In the genomic region with DNA sequence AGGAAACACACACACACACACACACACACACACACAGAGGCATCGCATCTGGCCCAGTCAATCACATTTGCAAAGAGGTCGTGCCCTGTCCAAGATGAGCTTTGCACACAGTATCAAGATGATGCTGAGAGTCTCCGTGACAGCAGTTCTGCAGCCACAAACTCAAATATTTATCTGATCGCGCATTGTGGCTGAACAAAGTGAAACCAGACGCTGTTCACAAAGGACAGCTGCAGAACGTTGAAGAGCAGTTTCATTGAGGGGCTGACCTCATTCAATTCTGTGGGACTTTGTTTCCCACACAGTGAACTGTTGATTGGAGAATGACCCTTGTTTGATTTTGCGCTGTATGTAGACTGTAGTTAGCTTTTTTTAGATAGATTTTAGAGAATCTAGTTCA, we compare ENCODE assay signal across 14 mouse cellular contexts.
DNase-seq lines count a peak whose midpoint lies in the region; ATAC-seq lines count a peak whose summit lies in the region.
"Had no signal": no experiment of that assay in that cellular context is flagged by ENCODE, and none has a peak within 500 bp of the region (broad histone marks: within the 10 kb centered on the region; RNA-seq: fewer than 3 reads in every experiment).

No protein-coding gene starts in this region.

- H3K27me3 ChIP-seq in hindbrain, embryonic 11.5 days (ENCODE audit: control insufficient read depth, insufficient read depth, low read length) = no peaks in the 10 kb centered on the region
- H3K27me3 ChIP-seq in hindbrain, embryonic 14.5 days (ENCODE audit: control insufficient read depth, insufficient read depth, low read length) = no peaks in the 10 kb centered on the region
- no peaks in the 10 kb centered on the region for H3K27me3 ChIP-seq in intestine, embryonic 16.5 days (replicated peaks; ENCODE audit: control insufficient read depth, insufficient read depth, low read length)
- no peaks in the 10 kb centered on the region for H3K27me3 ChIP-seq in hindbrain, embryonic 12.5 days

- WGBS in hindbrain, embryonic 11.5 days = 31% methylated on average over 8 of the region's 8 CpGs
- WGBS in hindbrain, embryonic 14.5 days = 37% methylated on average over 8 of the region's 8 CpGs
- 18% methylated on average over 8 of the region's 8 CpGs for WGBS in intestine, embryonic 16.5 days
- WGBS in hindbrain, embryonic 12.5 days = 37% methylated on average over 8 of the region's 8 CpGs

- no peaks in the 10 kb centered on the region for H3K36me3 ChIP-seq in hindbrain, embryonic 11.5 days (ENCODE audit: control insufficient read depth, insufficient read depth, low read length)
- H3K36me3 ChIP-seq in hindbrain, embryonic 14.5 days (replicated peaks; ENCODE audit: control insufficient read depth, insufficient read depth) = no peaks in the 10 kb centered on the region
- H3K36me3 ChIP-seq in intestine, embryonic 16.5 days (ENCODE audit: control insufficient read depth, insufficient read depth, low read length) = no peaks in the 10 kb centered on the region
- no peaks in the 10 kb centered on the region for H3K36me3 ChIP-seq in hindbrain, embryonic 12.5 days
- H3K36me3 ChIP-seq: G1E had no signal

- no peak overlapping the region for H3K27ac ChIP-seq in hindbrain, embryonic 11.5 days (ENCODE audit: low read depth, low read length)
- no peak overlapping the region for H3K27ac ChIP-seq in hindbrain, embryonic 14.5 days
- no peak overlapping the region; the same call in 1 of the 2 replicates for H3K27ac ChIP-seq in intestine, embryonic 16.5 days (ENCODE audit: low read length)
- H3K27ac ChIP-seq in hindbrain, embryonic 12.5 days = no peak overlapping the region

- peak; percentile 43; the same call in 1 of the 2 replicates for ATAC-seq in hindbrain, embryonic 11.5 days (ENCODE audit: low FRiP score)
- no peak for ATAC-seq in hindbrain, embryonic 14.5 days (ENCODE audit: low FRiP score)
- peak; percentile 55 for ATAC-seq in intestine, embryonic 16.5 days
- ATAC-seq in hindbrain, embryonic 12.5 days (ENCODE audit: low FRiP score) = no peak
- ATAC-seq: forebrain, embryonic 16.5 days; inflammation-experienced regulatory T-cells, adult 6 months; liver, postnatal 0 days had no signal

- H3K9ac ChIP-seq in hindbrain, embryonic 11.5 days (ENCODE audit: low read depth, low read length) = no peak overlapping the region
- no peak overlapping the region for H3K9ac ChIP-seq in hindbrain, embryonic 14.5 days
- no peak overlapping the region for H3K9ac ChIP-seq in intestine, embryonic 16.5 days (ENCODE audit: low read depth, low read length)
- H3K9ac ChIP-seq in hindbrain, embryonic 12.5 days = no peak overlapping the region
- H3K9ac ChIP-seq: liver, postnatal 0 days had no signal

- DNase-seq in hindbrain, embryonic 11.5 days (ENCODE audit: low spot score) = peak; percentile 31
- no peak for DNase-seq in hindbrain, embryonic 14.5 days (ENCODE audit: low spot score)
- peak; percentile 58 for DNase-seq in 3T3-L1 (ENCODE audit: low read depth, low spot score)
- peak; percentile 63 for DNase-seq in Muller cell, postnatal 12 days (ENCODE audit: inconsistent ontology term)
- no peak for DNase-seq in right cerebral cortex, postnatal 4 days
- no peak for DNase-seq in ovary, postnatal 10 days (ENCODE audit: low spot score)
- DNase-seq: adrenal gland, postnatal 10 days; cerebellum, adult 2 months; liver, postnatal 0 days had no signal

- H3K4me3 ChIP-seq in hindbrain, embryonic 11.5 days (ENCODE audit: low read depth, low read length) = no peak overlapping the region
- H3K4me3 ChIP-seq in hindbrain, embryonic 14.5 days (replicated peaks; ENCODE audit: low read length) = no peak overlapping the region
- 0 out of 2 replicates have a peak overlapping the region, but pooled peaks have one; percentile 3 for H3K4me3 ChIP-seq in intestine, embryonic 16.5 days (ENCODE audit: low read length)
- H3K4me3 ChIP-seq in hindbrain, embryonic 12.5 days = no peak overlapping the region

- no peak overlapping the region for H3K4me2 ChIP-seq in hindbrain, embryonic 11.5 days (replicated peaks; ENCODE audit: low read depth, low read length)
- H3K4me2 ChIP-seq in hindbrain, embryonic 14.5 days (replicated peaks) = no peak overlapping the region
- H3K4me2 ChIP-seq in intestine, embryonic 16.5 days (ENCODE audit: low read depth, low read length) = 0 out of 2 replicates have a peak overlapping the region, but pooled peaks have one; percentile 1
- H3K4me2 ChIP-seq in hindbrain, embryonic 12.5 days (replicated peaks) = no peak overlapping the region

- no peaks in the 10 kb centered on the region for H3K9me3 ChIP-seq in hindbrain, embryonic 11.5 days (ENCODE audit: control insufficient read depth, low read length)
- no peaks in the 10 kb centered on the region for H3K9me3 ChIP-seq in hindbrain, embryonic 14.5 days (ENCODE audit: control insufficient read depth, low read length)
- no peaks in the 10 kb centered on the region for H3K9me3 ChIP-seq in intestine, embryonic 16.5 days (ENCODE audit: control insufficient read depth, low read length)
- no peaks in the 10 kb centered on the region for H3K9me3 ChIP-seq in hindbrain, embryonic 12.5 days (replicated peaks)

- H3K4me1 ChIP-seq in hindbrain, embryonic 11.5 days (replicated peaks; ENCODE audit: control insufficient read depth, insufficient read depth, low read length) = no peaks in the 10 kb centered on the region
- H3K4me1 ChIP-seq in hindbrain, embryonic 14.5 days (replicated peaks; ENCODE audit: control insufficient read depth, insufficient read depth, low read length) = no peaks in the 10 kb centered on the region
- peaks cover 3% of the 10 kb centered on the region for H3K4me1 ChIP-seq in intestine, embryonic 16.5 days (ENCODE audit: control insufficient read depth, insufficient read depth, low read length)
- H3K4me1 ChIP-seq in hindbrain, embryonic 12.5 days = peaks cover 7% of the 10 kb centered on the region; the same call in 1 of the 2 replicates

Comparison
In these comparisons a context has a peak if more than half of its experiments do, and no peak if none do; other contexts are left out.
1. ATAC-seq: peak in hindbrain, embryonic 11.5 days (single experiment) and intestine, embryonic 16.5 days (single experiment); none in hindbrain, embryonic 14.5 days (single experiment) and hindbrain, embryonic 12.5 days (single experiment).
2. DNase-seq: peak in hindbrain, embryonic 11.5 days (single experiment), 3T3-L1 (single experiment) and Muller cell, postnatal 12 days (single experiment); none in hindbrain, embryonic 14.5 days (single experiment), right cerebral cortex, postnatal 4 days (single experiment) and ovary, postnatal 10 days (single experiment).